8 mouse cellular contexts compared by ENCODE assay signal in the genomic region with DNA sequence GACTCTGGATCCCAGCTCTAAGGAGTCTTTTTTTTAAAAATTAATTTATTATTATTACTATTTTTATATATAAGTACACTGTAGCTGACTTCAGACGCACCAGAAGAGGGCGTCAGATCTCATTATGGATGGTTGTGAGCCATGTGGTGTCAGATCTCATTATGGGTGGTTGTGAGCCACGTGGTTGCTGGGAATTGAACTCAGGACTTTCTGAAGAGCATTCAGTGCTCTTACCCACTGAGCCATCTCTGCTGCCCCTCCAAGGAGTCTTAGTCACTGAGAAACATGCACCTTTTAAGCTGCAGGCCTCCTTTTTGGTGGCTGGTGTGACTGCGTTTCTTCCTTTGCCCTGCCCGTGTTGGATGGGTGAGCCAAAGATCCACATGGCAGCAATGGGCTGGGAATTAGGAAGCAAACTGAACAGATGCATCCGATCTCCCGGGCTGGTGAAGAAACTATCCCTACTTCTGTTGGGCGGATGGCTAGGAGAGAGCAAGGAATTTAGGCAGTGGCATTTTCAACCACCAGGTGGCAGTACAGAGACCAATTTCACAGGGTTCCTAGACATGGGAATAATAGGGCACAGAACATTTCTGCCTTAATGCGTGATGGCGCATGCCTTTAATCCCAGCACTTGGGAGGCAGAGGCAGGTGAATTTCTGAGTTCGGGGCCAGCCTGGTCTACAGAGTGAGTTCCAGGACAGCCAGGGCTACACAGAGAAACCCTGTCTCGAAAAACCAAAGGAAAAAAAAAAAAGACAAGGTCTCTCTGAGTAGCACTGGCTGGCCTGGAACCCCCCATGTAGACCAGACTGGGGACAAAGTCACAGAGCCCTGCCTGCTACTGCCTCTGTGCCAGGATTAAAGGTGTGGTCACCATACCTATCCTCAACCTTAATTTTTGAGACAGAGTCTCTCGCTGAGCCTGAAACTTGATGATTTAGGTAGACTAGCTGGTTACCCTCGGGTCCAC. TPM values are rescaled to one million over a fixed set of nuclear protein-coding genes. Genes with fewer than 3 reads are reported as not detected.
DNase-seq lines count a peak whose midpoint lies in the region; ATAC-seq and TF ChIP-seq lines count a peak whose summit lies in the region.

No protein-coding gene starts in this region.

- no peak for ATAC-seq in hindbrain, embryonic 13.5 days (ENCODE audit: low FRiP score)
- ATAC-seq in intestine, postnatal 0 days, result peak; percentile 57
- 0 out of 2 replicates have a peak, but pooled peaks have one; percentile 13 for ATAC-seq in midbrain, embryonic 13.5 days

- intact Hi-C loops in gastrocnemius, postnatal 14 days (cut with DNase I; ENCODE audit: low total_unique reads), result loop anchor here (10.0 kb wide), 1 partner anchor 116 kb away; no protein-coding TSS in a partner anchor
- intact Hi-C loops in left cerebral cortex, postnatal 25 days (cut with DNase I), result loop anchor here (1.0 kb wide), 1 partner anchor 50 kb away; no protein-coding TSS in a partner anchor

- no peaks in the 10 kb centered on the region for H3K9me3 ChIP-seq in hindbrain, embryonic 10.5 days
- no peaks in the 10 kb centered on the region for H3K9me3 ChIP-seq in hindbrain, embryonic 13.5 days
- no peaks in the 10 kb centered on the region for H3K9me3 ChIP-seq in intestine, postnatal 0 days (ENCODE audit: control insufficient read depth)
- H3K9me3 ChIP-seq in midbrain, embryonic 13.5 days, result no peaks in the 10 kb centered on the region

- no peaks in the 10 kb centered on the region for H3K36me3 ChIP-seq in hindbrain, embryonic 10.5 days
- H3K36me3 ChIP-seq in hindbrain, embryonic 13.5 days, result no peaks in the 10 kb centered on the region
- H3K36me3 ChIP-seq in intestine, postnatal 0 days (ENCODE audit: control insufficient read depth, insufficient read depth), result no peaks in the 10 kb centered on the region
- no peaks in the 10 kb centered on the region for H3K36me3 ChIP-seq in midbrain, embryonic 13.5 days

- no peak overlapping the region for H3K4me3 ChIP-seq in hindbrain, embryonic 10.5 days
- H3K4me3 ChIP-seq in hindbrain, embryonic 13.5 days, result no peak overlapping the region
- H3K4me3 ChIP-seq in intestine, postnatal 0 days (ENCODE audit: low read depth, low read length), result no peak overlapping the region
- no peak overlapping the region for H3K4me3 ChIP-seq in midbrain, embryonic 13.5 days (replicated peaks)

- H3K27ac ChIP-seq in hindbrain, embryonic 10.5 days, result 0 out of 2 replicates have a peak overlapping the region, but pooled peaks have one; percentile 25
- H3K27ac ChIP-seq in hindbrain, embryonic 13.5 days, result no peak overlapping the region
- H3K27ac ChIP-seq in intestine, postnatal 0 days (ENCODE audit: low read depth, low read length), result no peak overlapping the region
- H3K27ac ChIP-seq in midbrain, embryonic 13.5 days, result no peak overlapping the region

- peak; percentile 88 for DNase-seq in hindbrain, embryonic 10.5 days (ENCODE audit: low spot score)
- DNase-seq in cerebellum, postnatal 36 days, result peak; percentile 88 to 95
- DNase-seq in gastrocnemius, postnatal 14 days, result peak; percentile 83
- peak; percentile 87 to 93 for DNase-seq in left cerebral cortex, postnatal 25 days (ENCODE audit: low spot score in 2 of 2)
- DNase-seq in spleen, postnatal 14 days (ENCODE audit: low spot score in 2 of 2), result peak; percentile 66 to 82

- TF ChIP-seq CTCF in intestine, postnatal 0 days (IDR thresholded peaks at IDR 0.05; ENCODE audit: low read depth), result peak; percentile 87

- WGBS in hindbrain, embryonic 10.5 days, result 35% methylated on average over 14 of the region's 14 CpGs
- 41% methylated on average over 14 of the region's 14 CpGs for WGBS in hindbrain, embryonic 13.5 days
- 35% methylated on average over 14 of the region's 14 CpGs for WGBS in intestine, postnatal 0 days
- WGBS in midbrain, embryonic 13.5 days, result 38% methylated on average over 14 of the region's 14 CpGs

- no peak overlapping the region for H3K4me2 ChIP-seq in hindbrain, embryonic 13.5 days
- H3K4me2 ChIP-seq in intestine, postnatal 0 days (replicated peaks; ENCODE audit: low read depth), result 0 out of 2 replicates have a peak overlapping the region, but pooled peaks have one; percentile 9
- no peak overlapping the region for H3K4me2 ChIP-seq in midbrain, embryonic 13.5 days (replicated peaks)

- H3K27me3 ChIP-seq in hindbrain, embryonic 10.5 days (ENCODE audit: insufficient read depth, poor library complexity, severe bottlenecking), result no peaks in the 10 kb centered on the region
- no peaks in the 10 kb centered on the region for H3K27me3 ChIP-seq in hindbrain, embryonic 13.5 days
- no peaks in the 10 kb centered on the region for H3K27me3 ChIP-seq in intestine, postnatal 0 days (replicated peaks; ENCODE audit: control insufficient read depth, insufficient read depth, low read length)
- no peaks in the 10 kb centered on the region for H3K27me3 ChIP-seq in midbrain, embryonic 13.5 days

- H3K9ac ChIP-seq in hindbrain, embryonic 13.5 days, result no peak overlapping the region
- H3K9ac ChIP-seq in intestine, postnatal 0 days (ENCODE audit: low read depth, low read length), result no peak overlapping the region
- H3K9ac ChIP-seq in midbrain, embryonic 13.5 days (replicated peaks), result no peak overlapping the region

- H3K4me1 ChIP-seq in hindbrain, embryonic 10.5 days (replicated peaks), result peaks cover 15% of the 10 kb centered on the region
- H3K4me1 ChIP-seq in hindbrain, embryonic 13.5 days (replicated peaks), result peaks cover 7% of the 10 kb centered on the region
- 0 out of 2 replicates have a peak, but pooled peaks cover 2% of the 10 kb centered on the region for H3K4me1 ChIP-seq in intestine, postnatal 0 days (replicated peaks; ENCODE audit: control insufficient read depth, insufficient read depth, low read length)
- H3K4me1 ChIP-seq in midbrain, embryonic 13.5 days (replicated peaks), result peaks cover 6% of the 10 kb centered on the region

RNA-seq across cellular contexts. Expression of a gene that starts 4.4 kb away (rescaled TPM):
- polyA plus RNA-seq in hindbrain, embryonic 10.5 days (2016; fragmentation: Nextera tagmentation; extraction: Ambion mirVana), result 4.6 and 4.7 TPM in 2 replicates
- polyA plus RNA-seq in hindbrain, embryonic 13.5 days (2015; fragmentation: Nextera tagmentation; extraction: Ambion mirVana), result 5.0 TPM in 2 replicates
- total RNA-seq in gastrocnemius, postnatal 14 days (2021), result 1 to 10 TPM; 4.4 to 4.6 TPM
- polyA plus RNA-seq in intestine, postnatal 0 days (2015; fragmentation: Nextera tagmentation; extraction: Ambion mirVana), result 3.9 and 5.0 TPM in 2 replicates
- 10 to 100 TPM; 61.3 to 63.3 TPM for total RNA-seq in left cerebral cortex, postnatal 25 days (2021)
- polyA plus RNA-seq in midbrain, embryonic 13.5 days (2015; fragmentation: Nextera tagmentation; extraction: Ambion mirVana), result 4.9 and 5.2 TPM in 2 replicates

RNA-seq across cellular contexts. Expression of a gene that starts 22.5 kb away (rescaled TPM):
- polyA plus RNA-seq in hindbrain, embryonic 10.5 days (2016; fragmentation: Nextera tagmentation; extraction: Ambion mirVana), result 1.1 and 2.2 TPM in 2 replicates
- polyA plus RNA-seq in hindbrain, embryonic 13.5 days (2015; fragmentation: Nextera tagmentation; extraction: Ambion mirVana), result 6.2 and 7.0 TPM in 2 replicates
- 1 to 10 TPM in 1 of 2 experiments, under 1 TPM in 1; 0.49 to 1.1 TPM for total RNA-seq in gastrocnemius, postnatal 14 days (2021)
- 0.69 and 0.80 TPM in 2 replicates for polyA plus RNA-seq in intestine, postnatal 0 days (2015; fragmentation: Nextera tagmentation; extraction: Ambion mirVana)
- 100 to 1,000 TPM; 138 to 148 TPM for total RNA-seq in left cerebral cortex, postnatal 25 days (2021)
- 4.7 and 5.8 TPM in 2 replicates for polyA plus RNA-seq in midbrain, embryonic 13.5 days (2015; fragmentation: Nextera tagmentation; extraction: Ambion mirVana)

RNA-seq across cellular contexts. Expression of a gene that starts 48.6 kb away (rescaled TPM):
- 45.3 and 63.7 TPM in 2 replicates for polyA plus RNA-seq in hindbrain, embryonic 10.5 days (2016; fragmentation: Nextera tagmentation; extraction: Ambion mirVana)
- 5.9 and 6.0 TPM in 2 replicates for polyA plus RNA-seq in hindbrain, embryonic 13.5 days (2015; fragmentation: Nextera tagmentation; extraction: Ambion mirVana)
- 1 to 10 TPM in 1 of 2 experiments, under 1 TPM in 1; 0.78 to 1.3 TPM for total RNA-seq in gastrocnemius, postnatal 14 days (2021)
- 4.0 and 4.5 TPM in 2 replicates for polyA plus RNA-seq in intestine, postnatal 0 days (2015; fragmentation: Nextera tagmentation; extraction: Ambion mirVana)
- total RNA-seq in left cerebral cortex, postnatal 25 days (2021), result under 1 TPM; 0.21 to 0.60 TPM
- polyA plus RNA-seq in midbrain, embryonic 13.5 days (2015; fragmentation: Nextera tagmentation; extraction: Ambion mirVana), result 10.6 and 11.3 TPM in 2 replicates

RNA-seq across cellular contexts. Expression of a gene that starts 54.3 kb away (rescaled TPM):
- 49.5 and 55.9 TPM in 2 replicates for polyA plus RNA-seq in hindbrain, embryonic 10.5 days (2016; fragmentation: Nextera tagmentation; extraction: Ambion mirVana)
- 48.7 and 50.2 TPM in 2 replicates for polyA plus RNA-seq in hindbrain, embryonic 13.5 days (2015; fragmentation: Nextera tagmentation; extraction: Ambion mirVana)
- total RNA-seq in gastrocnemius, postnatal 14 days (2021), result 10 to 100 TPM; 20.1 to 21.5 TPM
- 10.8 and 12.4 TPM in 2 replicates for polyA plus RNA-seq in intestine, postnatal 0 days (2015; fragmentation: Nextera tagmentation; extraction: Ambion mirVana)
- total RNA-seq in left cerebral cortex, postnatal 25 days (2021), result 10 to 100 TPM; 53.9 to 54.7 TPM
- 52.6 and 57.6 TPM in 2 replicates for polyA plus RNA-seq in midbrain, embryonic 13.5 days (2015; fragmentation: Nextera tagmentation; extraction: Ambion mirVana)
